Mouse (Mus musculus) spleen, adult 10 weeks (tissue): ENCODE measurements around the gene Cdr1. TPM values are rescaled to one million over a fixed set of nuclear protein-coding genes. Genes with fewer than 3 reads are reported as not detected.

ENCODE experiments used
- polyA plus RNA-seq: library from polyadenylated mRNA; stranded (reverse); fragments of 350-450 nt; fragmentation: Illumina TruSeq; extraction: RNeasy Lipid Tissue Mini Kit (QIAGEN cat#74804); gene quantifications from one replicate; pipeline ENCODE4 v1.2.3, GENCODE M21; 2015; ENCODE audit warnings: low replicate concordance; ENCODE audit not compliant: insufficient read depth

Gene Cdr1
- not detected for polyA plus RNA-seq

DNA sequence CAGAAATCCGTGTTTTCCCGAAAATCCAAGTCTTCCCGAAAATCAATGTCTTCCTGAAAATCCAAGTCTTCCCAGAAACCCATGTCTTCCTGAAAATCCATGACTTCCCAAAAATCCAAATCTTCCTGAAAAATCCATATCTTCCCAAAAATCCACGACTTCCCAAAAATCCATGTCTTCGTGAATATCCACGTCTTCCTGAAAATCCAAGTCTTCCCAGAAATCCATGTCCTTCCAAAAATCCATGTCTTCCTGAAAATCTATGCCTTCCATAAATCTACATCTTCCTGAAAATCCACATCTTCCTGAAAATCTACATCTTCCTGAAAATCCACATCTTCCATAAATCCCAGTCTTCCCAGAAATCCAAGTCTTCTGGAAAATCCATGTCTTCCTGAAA, at the start of gene Cdr1:
Gene Cdr1, minus strand, starts transcription at position 101 of the 400 bp plus-strand sequence.

